Mouse (Mus musculus) left cerebral cortex, postnatal 14 days (tissue): Measurements from ENCODE around the gene Brd7. TPM values are rescaled to one million over a fixed set of nuclear protein-coding genes. Genes with fewer than 3 reads are reported as not detected.
A peak's percentile ranks its signal among the peaks of the same experiment; 100 is the strongest.

Experiments used
- DNase-seq, 2 experiments: peaks; one replicate each; pipeline ENCODE4 v3.0.0; 2021 to 2022; ENCODE audit warnings: low spot score in 2 of 2, mixed read lengths in 1 of 2
- intact Hi-C: fragments of 180-260 bp; cut with DNase I; formaldehyde crosslinking; loops from one replicate; pipeline ENCODE4 v1.15.1; 2025
- total RNA-seq, 2 experiments: library from RNA; stranded (reverse); gene quantifications; 2 replicates each; pipeline ENCODE4 v1.2.3; 2021

Brd7 gene
- total RNA-seq, 2 experiments from 2014 or later = 60.0 to 60.1 TPM

- DNase-seq = no peak
- intact Hi-C loops = loop anchor here (5.0 kb wide), 1 partner anchor 51 kb away; no protein-coding TSS in a partner anchor
Measured at GRCm38 (mm10) chr8:88318151-88318550, 43.8 kb downstream of the Brd7 start.

- intact Hi-C loops = loop anchor here (5.0 kb wide), 1 partner anchor 50 kb away; no protein-coding TSS in a partner anchor
- DNase-seq = no peak
Measured at GRCm38 (mm10) chr8:88317341-88317740, 44.7 kb downstream of the Brd7 start.

GRCm38 (mm10) chr8:88316139-88316931 is 45.7 kb downstream of the Brd7 start:
- DNase-seq = peak; percentile 66 to 68
- intact Hi-C loops = loop anchor here (5.0 kb wide), 1 partner anchor 49 kb away; no protein-coding TSS in a partner anchor

- intact Hi-C loops = loop anchor here (5.0 kb wide), 1 partner anchor 48 kb away; no protein-coding TSS in a partner anchor
Measured at GRCm38 (mm10) chr8:88315302-88315701, 46.7 kb downstream of the Brd7 start.

GRCm38 (mm10) chr8:88313991-88314390 is 48.0 kb downstream of the Brd7 start:
- DNase-seq = no peak
- intact Hi-C loops = no loop called here

More at GRCm38 (mm10) chr8:88315302-88315701, 46.7 kb downstream of the Brd7 start:
- no peak for DNase-seq

GRCm38 (mm10) chr8:88312966-88313365 is 49.0 kb downstream of the Brd7 start:
- DNase-seq = no peak
- intact Hi-C loops = no loop called here

- intact Hi-C loops = no loop called here
- no peak for DNase-seq
Measured at GRCm38 (mm10) chr8:88310286-88310685, 51.7 kb downstream of the Brd7 start.

- DNase-seq = no peak
- intact Hi-C loops = no loop called here
Measured at GRCm38 (mm10) chr8:88309881-88310280, 52.1 kb downstream of the Brd7 start.

- DNase-seq = no peak
- intact Hi-C loops = no loop called here
Measured at GRCm38 (mm10) chr8:88309274-88309873, 52.6 kb downstream of the Brd7 start.

GRCm38 (mm10) chr8:88307736-88308135 is 54.3 kb downstream of the Brd7 start:
- intact Hi-C loops = no loop called here
- DNase-seq = no peak

GRCm38 (mm10) chr8:88306511-88306910 is 55.5 kb downstream of the Brd7 start:
- intact Hi-C loops = no loop called here
- DNase-seq = no peak

GRCm38 (mm10) chr8:88305814-88306213 is 56.2 kb downstream of the Brd7 start:
- intact Hi-C loops = no loop called here

GRCm38 (mm10) chr8:88301589-88302437 is 60.2 kb downstream of the Brd7 start:
- DNase-seq = no peak
- intact Hi-C loops = no loop called here

More at GRCm38 (mm10) chr8:88305814-88306213, 56.2 kb downstream of the Brd7 start:
- DNase-seq = no peak

- intact Hi-C loops = no loop called here
- DNase-seq = no peak
Measured at GRCm38 (mm10) chr8:88299907-88300603, 61.9 kb downstream of the Brd7 start.

- intact Hi-C loops = no loop called here
- no peak for DNase-seq
Measured at GRCm38 (mm10) chr8:88298733-88299103, 63.3 kb downstream of the Brd7 start.

- intact Hi-C loops = no loop called here
- no peak for DNase-seq
Measured at GRCm38 (mm10) chr8:88297976-88298732, 63.8 kb downstream of the Brd7 start.

GRCm38 (mm10) chr8:88294977-88295376 is 67.0 kb downstream of the Brd7 start:
- DNase-seq = no peak
- intact Hi-C loops = no loop called here

GRCm38 (mm10) chr8:88293590-88294356 is 68.2 kb downstream of the Brd7 start:
- intact Hi-C loops = no loop called here
- no peak for DNase-seq
